Mouse (Mus musculus): ENCODE measurements around the gene Spaca9. TPM values are rescaled to one million over a fixed set of nuclear protein-coding genes. Genes with fewer than 3 reads are reported as not detected.

Gene Spaca9
- polyA plus RNA-seq, 1 experiment from 2014 or later: 6.5 TPM

DNA sequence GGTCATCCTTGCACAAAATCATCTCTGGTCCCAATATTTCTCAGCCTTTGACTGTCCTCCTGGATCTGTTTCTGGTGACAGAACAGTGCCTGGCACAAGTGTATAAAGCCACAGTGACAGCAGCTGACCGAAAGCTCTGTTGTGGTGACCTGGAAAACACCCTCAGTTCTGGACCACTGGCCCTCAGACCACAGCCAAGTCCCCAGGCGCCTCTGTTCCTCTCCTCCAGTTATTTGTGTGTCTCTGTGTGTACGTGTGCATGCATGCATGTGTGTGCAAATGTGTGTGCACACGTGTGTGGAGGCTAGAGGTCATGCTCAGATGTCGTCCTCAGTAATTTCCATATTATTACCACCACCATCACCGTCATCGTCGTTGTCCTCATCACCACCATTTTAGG lies 22.9 kb upstream of the Spaca9 start:
- Histone ChIP-seq H3K9me3 (ENCODE audit: control insufficient read depth, low read length) (no peaks in the 10 kb centered on the region), H3K4me2 (ENCODE audit: low read depth, low read length) (no peak overlapping the region), H3K9ac (ENCODE audit: low read length) (no peak overlapping the region), H3K4me3 (ENCODE audit: low read length) (no peak overlapping the region), H3K4me1 (replicated peaks; ENCODE audit: control insufficient read depth, insufficient read depth, low read length) (no peaks in the 10 kb centered on the region; the same call in 1 of the 2 replicates), H3K27me3 (ENCODE audit: control insufficient read depth, insufficient read depth, low read depth, low read length) (no peaks in the 10 kb centered on the region), H3K36me3 (ENCODE audit: control insufficient read depth, insufficient read depth, low read length) (no peaks in the 10 kb centered on the region), H3K27ac (ENCODE audit: low read length) (no peak overlapping the region)
- no peak for ATAC-seq (ENCODE audit: low read depth)
- WGBS: 84% methylated on average over 8 of the region's 8 CpGs

DNA sequence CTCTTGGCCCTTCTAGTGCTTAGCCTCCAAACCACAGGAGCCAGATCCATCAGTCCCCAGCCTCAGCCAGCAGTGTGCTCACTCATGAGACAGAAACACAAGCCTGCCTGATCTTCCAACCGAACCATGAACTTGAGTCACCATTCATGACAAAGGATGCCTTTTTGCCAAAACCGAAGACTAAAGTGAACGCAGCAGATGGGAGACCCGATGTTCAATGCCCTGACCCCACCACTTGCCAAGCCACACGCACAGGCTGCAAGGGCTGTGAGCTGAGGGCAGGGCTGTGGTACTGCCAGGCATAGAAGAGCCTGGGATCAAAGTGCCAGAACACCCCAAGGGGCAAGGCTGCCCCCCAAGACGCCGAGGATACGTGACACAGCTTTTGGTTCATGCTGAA lies 13.5 kb upstream of the Spaca9 start:
- WGBS: 81% methylated on average over 8 of the region's 8 CpGs
- Histone ChIP-seq H3K27ac (ENCODE audit: low read length) (no peak overlapping the region), H3K4me3 (ENCODE audit: low read length) (no peak overlapping the region), H3K27me3 (ENCODE audit: control insufficient read depth, insufficient read depth, low read depth, low read length) (no peaks in the 10 kb centered on the region), H3K9ac (ENCODE audit: low read length) (no peak overlapping the region), H3K4me1 (replicated peaks; ENCODE audit: control insufficient read depth, insufficient read depth, low read length) (no peaks in the 10 kb centered on the region), H3K4me2 (ENCODE audit: low read depth, low read length) (no peak overlapping the region), H3K9me3 (ENCODE audit: control insufficient read depth, low read length) (no peaks in the 10 kb centered on the region), H3K36me3 (ENCODE audit: control insufficient read depth, insufficient read depth, low read length) (no peaks in the 10 kb centered on the region)
- ATAC-seq (ENCODE audit: low read depth): no peak

DNA sequence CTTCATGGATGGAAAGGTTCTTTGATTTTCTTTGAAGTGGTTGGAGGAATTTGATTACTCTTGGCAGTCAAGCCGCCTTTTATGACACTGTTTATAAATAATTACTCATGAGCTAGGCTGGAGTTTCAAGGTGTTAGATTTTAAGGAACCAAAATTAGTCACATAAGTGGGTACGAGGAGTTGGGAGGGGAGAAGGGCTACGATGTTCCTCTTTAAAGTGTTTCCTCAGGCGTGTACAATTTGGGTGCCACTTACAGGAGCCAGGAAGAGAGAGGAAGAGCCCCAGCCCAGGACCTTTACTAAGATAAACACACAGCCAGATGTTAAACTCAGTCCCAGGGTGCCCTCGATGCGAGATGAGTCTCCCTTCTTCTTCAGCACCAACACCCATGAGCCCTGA lies 7.3 kb upstream of the Spaca9 start:
- no peak overlapping the region for H3K9ac ChIP-seq (ENCODE audit: low read length)
- H3K9me3 ChIP-seq (ENCODE audit: control insufficient read depth, low read length): no peaks in the 10 kb centered on the region
- WGBS: 30% methylated on average over 6 of the region's 6 CpGs
- H3K36me3 ChIP-seq (ENCODE audit: control insufficient read depth, insufficient read depth, low read length): no peaks in the 10 kb centered on the region
- no peak overlapping the region for H3K27ac ChIP-seq (ENCODE audit: low read length)
- H3K27me3 ChIP-seq (ENCODE audit: control insufficient read depth, insufficient read depth, low read depth, low read length): no peaks in the 10 kb centered on the region
- H3K4me1 ChIP-seq (replicated peaks; ENCODE audit: control insufficient read depth, insufficient read depth, low read length): no peaks in the 10 kb centered on the region
- H3K4me3 ChIP-seq (ENCODE audit: low read length): no peak overlapping the region
- H3K4me2 ChIP-seq (ENCODE audit: low read depth, low read length): no peak overlapping the region
- ATAC-seq (ENCODE audit: low read depth): no peak

DNA sequence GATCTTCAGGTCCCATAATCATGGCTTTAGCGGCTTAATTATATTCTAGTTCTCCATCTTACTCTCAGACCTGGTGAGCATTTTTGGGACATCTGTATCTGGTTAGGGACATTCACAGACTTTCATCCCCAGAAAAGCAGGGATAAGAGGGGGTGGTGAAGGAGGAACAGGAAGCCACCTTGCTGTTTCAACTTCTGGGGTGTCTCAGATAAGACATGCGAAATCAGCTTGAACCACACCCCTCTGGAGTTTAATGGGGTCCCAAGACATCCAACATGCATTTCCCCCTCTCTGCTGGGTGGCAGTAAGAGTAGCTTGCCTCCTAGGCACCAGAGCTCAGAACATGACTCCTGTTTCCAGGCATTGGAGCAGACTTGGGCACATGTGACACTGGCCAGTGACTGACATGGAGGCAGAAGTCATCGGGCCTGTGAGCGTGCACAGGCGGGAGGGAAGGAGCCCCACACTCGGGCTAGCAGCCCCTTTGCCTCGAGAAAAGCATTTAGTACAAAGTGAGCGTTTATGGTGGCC lies 6.6 kb upstream of the Spaca9 start:
- H3K9ac ChIP-seq (ENCODE audit: low read length): no peak overlapping the region
- H3K36me3 ChIP-seq (ENCODE audit: control insufficient read depth, insufficient read depth, low read length): no peaks in the 10 kb centered on the region
- no peaks in the 10 kb centered on the region for H3K27me3 ChIP-seq (ENCODE audit: control insufficient read depth, insufficient read depth, low read depth, low read length)
- no peaks in the 10 kb centered on the region for H3K9me3 ChIP-seq (ENCODE audit: control insufficient read depth, low read length)
- 61% methylated on average over 8 of the region's 8 CpGs for WGBS
- no peaks in the 10 kb centered on the region for H3K4me1 ChIP-seq (replicated peaks; ENCODE audit: control insufficient read depth, insufficient read depth, low read length)
- no peak for ATAC-seq (ENCODE audit: low read depth)
- H3K27ac ChIP-seq (ENCODE audit: low read length): no peak overlapping the region
- no peak overlapping the region for H3K4me3 ChIP-seq (ENCODE audit: low read length)
- H3K4me2 ChIP-seq (ENCODE audit: low read depth, low read length): no peak overlapping the region

DNA sequence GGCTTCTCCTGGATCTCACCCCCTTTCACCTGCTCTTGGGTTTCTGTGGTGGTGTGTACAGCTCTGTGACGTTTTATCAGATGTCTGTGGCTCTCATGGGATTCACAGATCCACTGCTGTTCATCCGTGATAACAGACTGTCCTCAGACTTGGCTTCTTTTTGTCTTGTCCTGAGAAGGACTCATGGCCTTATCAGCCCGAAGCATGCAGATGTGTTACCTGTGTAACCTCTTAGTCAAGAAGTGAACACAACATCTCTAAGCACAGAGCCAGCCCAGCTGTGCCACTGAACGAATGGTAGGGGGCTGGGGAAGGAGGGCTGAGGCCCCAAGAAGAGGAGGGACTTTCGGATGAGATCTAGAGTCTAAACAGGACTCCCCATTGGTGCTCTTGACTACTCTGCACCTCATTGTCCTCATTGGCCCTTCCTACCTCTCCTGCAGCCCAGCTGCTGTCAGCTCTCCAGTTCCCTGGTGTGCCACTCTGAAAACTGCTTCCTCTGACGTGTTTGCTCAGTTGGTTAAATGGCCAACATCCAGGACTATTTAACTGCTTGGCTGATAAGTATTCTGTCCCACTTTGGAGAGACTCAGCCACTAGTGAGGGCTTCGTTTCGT lies 2.2 kb upstream of the Spaca9 start:
- peaks cover 4% of the 10 kb centered on the region for H3K4me1 ChIP-seq (replicated peaks; ENCODE audit: control insufficient read depth, insufficient read depth, low read length)
- H3K36me3 ChIP-seq (ENCODE audit: control insufficient read depth, insufficient read depth, low read length): no peaks in the 10 kb centered on the region
- ATAC-seq (ENCODE audit: low read depth): no peak
- H3K27me3 ChIP-seq (ENCODE audit: control insufficient read depth, insufficient read depth, low read depth, low read length): no peaks in the 10 kb centered on the region
- H3K27ac ChIP-seq (ENCODE audit: low read length): no peak overlapping the region
- no peak overlapping the region for H3K4me3 ChIP-seq (ENCODE audit: low read length)
- H3K4me2 ChIP-seq (ENCODE audit: low read depth, low read length): no peak overlapping the region
- no peaks in the 10 kb centered on the region for H3K9me3 ChIP-seq (ENCODE audit: control insufficient read depth, low read length)
- H3K9ac ChIP-seq (ENCODE audit: low read length): no peak overlapping the region
- WGBS: 58% methylated on average over 8 of the region's 8 CpGs

DNA sequence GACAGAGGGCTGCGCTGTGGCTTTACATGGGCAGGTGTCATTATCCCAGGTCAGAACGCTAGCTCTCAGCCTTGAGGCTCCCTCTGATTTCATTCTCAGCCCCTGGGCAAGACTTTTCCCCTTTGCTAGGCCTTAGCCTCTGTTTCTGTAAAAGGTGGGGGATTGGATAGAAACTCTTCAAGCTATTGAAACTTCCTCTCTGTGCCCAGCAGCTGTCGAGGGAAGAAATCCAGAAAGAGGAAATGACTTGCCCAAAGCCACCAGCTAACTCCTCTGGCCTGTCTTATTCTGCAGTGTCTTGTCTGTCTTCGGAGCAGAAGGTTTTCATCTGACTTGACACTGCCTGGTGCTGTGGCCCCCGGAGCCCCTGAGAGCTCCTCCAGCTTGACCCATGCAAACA lies 961 bp downstream of the Spaca9 start:
- WGBS: 71% methylated on average over 5 of the region's 5 CpGs
- no peaks in the 10 kb centered on the region for H3K9me3 ChIP-seq (ENCODE audit: control insufficient read depth, low read length)
- no peaks in the 10 kb centered on the region for H3K27me3 ChIP-seq (ENCODE audit: control insufficient read depth, insufficient read depth, low read depth, low read length)
- no peak overlapping the region for H3K4me2 ChIP-seq (ENCODE audit: low read depth, low read length)
- no peaks in the 10 kb centered on the region for H3K36me3 ChIP-seq (ENCODE audit: control insufficient read depth, insufficient read depth, low read length)
- no peak overlapping the region for H3K4me3 ChIP-seq (ENCODE audit: low read length)
- no peak overlapping the region for H3K27ac ChIP-seq (ENCODE audit: low read length)
- H3K9ac ChIP-seq (ENCODE audit: low read length): no peak overlapping the region
- peaks cover 4% of the 10 kb centered on the region for H3K4me1 ChIP-seq (replicated peaks; ENCODE audit: control insufficient read depth, insufficient read depth, low read length)
- no peak for ATAC-seq (ENCODE audit: low read depth)

DNA sequence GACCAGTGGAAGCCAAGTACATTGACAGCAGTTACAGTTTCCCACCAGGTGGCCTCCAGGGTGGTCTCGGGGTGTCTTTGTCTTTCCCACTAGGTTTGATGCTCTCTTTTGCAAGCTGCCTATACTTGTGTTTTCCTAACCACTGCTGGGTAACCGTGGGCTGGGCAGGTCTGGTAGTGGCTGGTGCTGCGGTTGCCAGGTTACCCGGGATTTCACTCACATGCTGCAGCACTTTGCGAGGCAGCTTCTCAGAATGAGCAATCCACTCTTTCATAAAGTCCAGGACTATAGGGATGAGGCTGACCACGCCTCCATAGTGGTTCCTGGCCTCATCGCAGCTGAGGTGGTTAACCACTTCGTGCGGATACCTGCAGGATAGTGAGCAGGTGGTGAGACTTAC lies 6.8 kb downstream of the Spaca9 start:
- no peaks in the 10 kb centered on the region for H3K27me3 ChIP-seq (ENCODE audit: control insufficient read depth, insufficient read depth, low read depth, low read length)
- ATAC-seq (ENCODE audit: low read depth): no peak
- H3K4me1 ChIP-seq (replicated peaks; ENCODE audit: control insufficient read depth, insufficient read depth, low read length): no peaks in the 10 kb centered on the region
- no peak overlapping the region for H3K27ac ChIP-seq (ENCODE audit: low read length)
- no peak overlapping the region for H3K4me3 ChIP-seq (ENCODE audit: low read length)
- 73% methylated on average over 9 of the region's 9 CpGs for WGBS
- H3K9ac ChIP-seq (ENCODE audit: low read length): no peak overlapping the region
- H3K4me2 ChIP-seq (ENCODE audit: low read depth, low read length): no peak overlapping the region
- no peaks in the 10 kb centered on the region for H3K9me3 ChIP-seq (ENCODE audit: control insufficient read depth, low read length)
- no peaks in the 10 kb centered on the region for H3K36me3 ChIP-seq (ENCODE audit: control insufficient read depth, insufficient read depth, low read length)

DNA sequence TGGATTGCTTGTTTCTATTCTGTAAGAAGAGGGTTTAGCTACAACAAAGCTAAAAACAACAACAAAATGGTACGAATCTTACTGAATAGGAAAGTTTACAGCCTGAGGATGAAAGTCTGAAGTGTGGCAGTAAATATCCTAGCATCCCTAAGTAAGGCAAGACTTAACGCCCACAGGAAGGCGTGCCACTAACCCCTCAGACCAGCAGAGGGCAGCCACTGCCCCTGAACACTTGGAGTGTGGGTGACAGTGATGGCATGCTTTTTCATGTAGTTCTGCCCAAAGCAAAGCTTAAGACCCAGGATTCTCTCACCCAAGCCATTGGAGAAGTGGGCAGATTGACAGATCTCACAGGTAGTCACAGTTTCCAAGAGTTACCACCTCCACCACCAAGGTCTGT lies 11.1 kb downstream of the Spaca9 start:
- H3K27me3 ChIP-seq (ENCODE audit: control insufficient read depth, insufficient read depth, low read depth, low read length): no peaks in the 10 kb centered on the region
- no peak for ATAC-seq (ENCODE audit: low read depth)
- WGBS: 48% methylated on average over 3 of the region's 3 CpGs
- H3K27ac ChIP-seq (ENCODE audit: low read length): no peak overlapping the region
- peaks cover 6% of the 10 kb centered on the region for H3K36me3 ChIP-seq (ENCODE audit: control insufficient read depth, insufficient read depth, low read length)
- H3K4me2 ChIP-seq (ENCODE audit: low read depth, low read length): no peak overlapping the region
- no peak overlapping the region for H3K9ac ChIP-seq (ENCODE audit: low read length)
- H3K9me3 ChIP-seq (ENCODE audit: control insufficient read depth, low read length): no peaks in the 10 kb centered on the region
- no peaks in the 10 kb centered on the region for H3K4me1 ChIP-seq (replicated peaks; ENCODE audit: control insufficient read depth, insufficient read depth, low read length)
- H3K4me3 ChIP-seq (ENCODE audit: low read length): no peak overlapping the region

DNA sequence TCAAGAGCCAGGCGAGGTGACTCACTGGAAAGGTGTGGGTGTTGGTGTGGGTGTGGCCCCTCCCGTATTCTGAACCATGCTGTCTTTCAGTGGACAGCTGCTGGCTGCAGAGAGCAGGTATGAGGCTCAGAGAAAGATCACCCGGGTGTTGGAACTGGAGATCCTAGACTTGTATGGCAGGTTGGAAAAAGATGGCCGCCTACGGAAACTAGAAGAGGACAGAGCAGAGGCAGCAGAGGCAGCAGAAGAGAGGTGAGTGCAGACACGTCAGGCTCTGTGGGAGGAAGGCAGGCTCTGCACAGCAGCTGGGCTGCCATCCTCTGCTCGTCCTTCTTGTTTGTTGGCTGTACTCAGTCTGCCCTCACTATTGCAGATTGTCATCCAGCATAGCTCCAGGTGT lies 13.6 kb downstream of the Spaca9 start:
- Histone ChIP-seq H3K36me3 (ENCODE audit: control insufficient read depth, insufficient read depth, low read length) (peaks cover 16% of the 10 kb centered on the region), H3K4me2 (ENCODE audit: low read depth, low read length) (no peak overlapping the region), H3K27ac (ENCODE audit: low read length) (no peak overlapping the region), H3K4me3 (ENCODE audit: low read length) (no peak overlapping the region), H3K27me3 (ENCODE audit: control insufficient read depth, insufficient read depth, low read depth, low read length) (no peaks in the 10 kb centered on the region), H3K4me1 (replicated peaks; ENCODE audit: control insufficient read depth, insufficient read depth, low read length) (no peaks in the 10 kb centered on the region), H3K9ac (ENCODE audit: low read length) (no peak overlapping the region), H3K9me3 (ENCODE audit: control insufficient read depth, low read length) (no peaks in the 10 kb centered on the region)
- ATAC-seq (ENCODE audit: low read depth): no peak
- WGBS: 78% methylated on average over 7 of the region's 7 CpGs

DNA sequence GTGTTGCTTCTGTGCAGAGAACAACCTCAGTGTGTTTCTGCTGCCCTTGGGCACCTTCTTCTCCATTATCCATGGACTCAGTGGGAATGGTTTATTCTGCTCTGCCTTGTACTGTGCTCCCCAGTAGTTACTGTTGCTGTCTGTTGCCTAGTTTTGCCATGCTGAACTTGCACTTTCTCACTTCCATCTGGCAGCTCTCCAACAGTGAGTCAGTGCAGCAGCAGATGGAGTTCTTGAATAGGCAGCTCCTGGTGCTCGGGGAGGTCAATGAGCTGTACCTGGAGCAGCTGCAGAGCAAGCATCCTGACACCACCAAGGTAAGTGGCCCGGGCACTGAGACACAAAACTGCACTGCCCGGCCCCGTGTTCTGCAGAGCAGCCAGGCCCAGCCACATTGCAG lies 17.8 kb downstream of the Spaca9 start:
- ATAC-seq (ENCODE audit: low read depth): no peak
- 75% methylated on average over 4 of the region's 4 CpGs for WGBS
- H3K9ac ChIP-seq (ENCODE audit: low read length): no peak overlapping the region
- no peak overlapping the region for H3K27ac ChIP-seq (ENCODE audit: low read length)
- no peaks in the 10 kb centered on the region for H3K27me3 ChIP-seq (ENCODE audit: control insufficient read depth, insufficient read depth, low read depth, low read length)
- no peaks in the 10 kb centered on the region for H3K4me1 ChIP-seq (replicated peaks; ENCODE audit: control insufficient read depth, insufficient read depth, low read length)
- H3K4me2 ChIP-seq (ENCODE audit: low read depth, low read length): no peak overlapping the region
- H3K36me3 ChIP-seq (ENCODE audit: control insufficient read depth, insufficient read depth, low read length): peaks cover 24% of the 10 kb centered on the region
- no peak overlapping the region for H3K4me3 ChIP-seq (ENCODE audit: low read length)
- H3K9me3 ChIP-seq (ENCODE audit: control insufficient read depth, low read length): no peaks in the 10 kb centered on the region
